Mouse (Mus musculus): ENCODE data around the gene Nr2c2ap. TPM values are rescaled to one million over a fixed set of nuclear protein-coding genes. Genes with fewer than 3 reads are reported as not detected.

Gene Nr2c2ap
- polyA plus RNA-seq, 1 experiment: 21.9 TPM

GRCm38 (mm10) chr8:70178231-70178630 is 47.1 kb downstream of the Nr2c2ap start:
- no peak for TF ChIP-seq POLR2A (IDR thresholded peaks at IDR 0.05; ENCODE audit: borderline replicate concordance, low read depth, low read length)
- no peak for TF ChIP-seq CTCF (IDR thresholded peaks at IDR 0.05; ENCODE audit: low read depth, low read length)
- peaks cover 6% of the 10 kb centered on the region for H3K4me1 ChIP-seq (ENCODE audit: control insufficient read depth, insufficient read depth, low read length)
- no peak overlapping the region for H3K27ac ChIP-seq (ENCODE audit: insufficient read depth, low read depth, low read length)

DNA sequence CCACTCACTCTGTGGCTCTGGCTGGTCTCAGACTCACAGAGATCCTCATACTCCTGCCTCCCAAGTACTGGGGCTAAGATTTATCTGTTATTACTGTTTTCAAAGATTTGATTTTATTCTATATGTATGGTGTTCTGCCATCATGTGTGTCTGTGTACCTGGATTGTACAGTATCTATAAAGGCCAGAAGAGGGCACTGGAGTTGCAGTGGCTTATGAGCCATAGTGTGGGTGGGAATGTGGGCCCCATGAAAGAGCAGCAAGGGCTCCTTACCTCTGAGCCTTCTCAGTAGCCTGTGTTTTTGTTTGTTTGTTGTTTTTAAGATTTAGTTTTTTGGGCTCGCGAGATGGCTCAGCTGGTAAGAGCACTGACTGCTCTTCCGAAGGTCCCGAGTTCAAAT is 47.9 kb downstream of the Nr2c2ap start:
- Histone ChIP-seq H3K4me3 (ENCODE audit: insufficient read depth, low read length) (no peak overlapping the region), H3K4me1 (ENCODE audit: control insufficient read depth, insufficient read depth, low read length) (no peaks in the 10 kb centered on the region), H3K27ac (ENCODE audit: insufficient read depth, low read depth, low read length) (no peak overlapping the region)
- no peak for TF ChIP-seq POLR2A (IDR thresholded peaks at IDR 0.05; ENCODE audit: borderline replicate concordance, low read depth, low read length)
- TF ChIP-seq CTCF (IDR thresholded peaks at IDR 0.05; ENCODE audit: low read depth, low read length): no peak

More at GRCm38 (mm10) chr8:70178231-70178630, 47.1 kb downstream of the Nr2c2ap start:
- no peak overlapping the region for H3K4me3 ChIP-seq (ENCODE audit: insufficient read depth, low read length)

GRCm38 (mm10) chr8:70181212-70181902 is 50.2 kb downstream of the Nr2c2ap start:
- no peak overlapping the region for H3K4me3 ChIP-seq (ENCODE audit: insufficient read depth, low read length)
- TF ChIP-seq CTCF (IDR thresholded peaks at IDR 0.05; ENCODE audit: low read depth, low read length) (no peak), POLR2A (IDR thresholded peaks at IDR 0.05; ENCODE audit: borderline replicate concordance, low read depth, low read length) (no peak)
- H3K27ac ChIP-seq (ENCODE audit: insufficient read depth, low read depth, low read length): no peak overlapping the region
- H3K4me1 ChIP-seq (ENCODE audit: control insufficient read depth, insufficient read depth, low read length): no peaks in the 10 kb centered on the region

- H3K27ac ChIP-seq (ENCODE audit: insufficient read depth, low read depth, low read length): no peak overlapping the region
- H3K4me1 ChIP-seq (ENCODE audit: control insufficient read depth, insufficient read depth, low read length): no peaks in the 10 kb centered on the region
- H3K4me3 ChIP-seq (ENCODE audit: insufficient read depth, low read length): no peak overlapping the region
- TF ChIP-seq CTCF (IDR thresholded peaks at IDR 0.05; ENCODE audit: low read depth, low read length) (no peak), POLR2A (IDR thresholded peaks at IDR 0.05; ENCODE audit: borderline replicate concordance, low read depth, low read length) (no peak)
These were observed 50.7 kb downstream of the Nr2c2ap start for GRCm38 (mm10) chr8:70181903-70182252.

DNA sequence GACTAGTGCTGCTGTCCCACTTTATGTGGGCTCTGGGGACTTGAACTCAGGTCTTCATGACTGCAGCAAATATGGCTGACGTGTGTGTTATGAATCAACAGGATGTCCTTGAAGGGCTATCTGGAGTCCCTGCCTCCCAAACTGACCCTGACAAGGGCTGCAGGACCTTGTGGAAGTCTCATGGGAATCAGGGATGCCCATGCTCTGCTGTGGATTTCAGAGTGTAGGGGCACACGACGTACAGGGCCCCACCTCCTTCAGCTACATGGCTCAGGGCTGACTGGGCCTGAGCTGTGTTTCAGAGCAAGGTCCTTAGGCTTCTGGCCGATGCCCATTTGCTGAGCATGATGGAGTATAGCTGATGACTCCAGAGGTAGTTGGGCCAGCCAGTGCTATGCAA is 52.1 kb downstream of the Nr2c2ap start:
- no peaks in the 10 kb centered on the region for H3K4me1 ChIP-seq (ENCODE audit: control insufficient read depth, insufficient read depth, low read length)
- H3K4me3 ChIP-seq (ENCODE audit: insufficient read depth, low read length): no peak overlapping the region
- no peak overlapping the region for H3K27ac ChIP-seq (ENCODE audit: insufficient read depth, low read depth, low read length)
- TF ChIP-seq CTCF (IDR thresholded peaks at IDR 0.05; ENCODE audit: low read depth, low read length) (no peak), POLR2A (IDR thresholded peaks at IDR 0.05; ENCODE audit: borderline replicate concordance, low read depth, low read length) (no peak)

Other genes starting within 250 kb of the Nr2c2ap start
- not detected in 2 replicates for gene Cilp2, start 243.6 kb upstream of the Nr2c2ap start, polyA plus RNA-seq (2012; ENCODE audit: insufficient read depth, insufficient read length, missing spikeins)
- 0.60 TPM in 1 of 2 replicates, not detected in the other for gene Tssk6, start 229.1 kb upstream of the Nr2c2ap start, polyA plus RNA-seq (2012; ENCODE audit: insufficient read depth, insufficient read length, missing spikeins)
- gene Ndufa13, start 228.8 kb upstream of the Nr2c2ap start, polyA plus RNA-seq (2012; ENCODE audit: insufficient read depth, insufficient read length, missing spikeins): 86.8 and 90.6 TPM in 2 replicates
- gene Yjefn3, start 228.6 kb upstream of the Nr2c2ap start, polyA plus RNA-seq (2012; ENCODE audit: insufficient read depth, insufficient read length, missing spikeins): not detected in 2 replicates
- gene Gatad2a, start 134.9 kb upstream of the Nr2c2ap start, polyA plus RNA-seq (2012; ENCODE audit: insufficient read depth, insufficient read length, missing spikeins): 36.5 and 36.9 TPM in 2 replicates
- gene Mau2, start 88.6 kb upstream of the Nr2c2ap start, polyA plus RNA-seq (2012; ENCODE audit: insufficient read depth, insufficient read length, missing spikeins): 47.2 and 51.1 TPM in 2 replicates
- 23.4 and 25.5 TPM in 2 replicates for gene Sugp1, start 88.5 kb upstream of the Nr2c2ap start, polyA plus RNA-seq (2012; ENCODE audit: insufficient read depth, insufficient read length, missing spikeins)
- gene Tm6sf2, start 58.4 kb upstream of the Nr2c2ap start, polyA plus RNA-seq (2012; ENCODE audit: insufficient read depth, insufficient read length, missing spikeins): not detected in 2 replicates
- gene Hapln4, start 47.9 kb upstream of the Nr2c2ap start, polyA plus RNA-seq (2012; ENCODE audit: insufficient read depth, insufficient read length, missing spikeins): not detected in 2 replicates
- gene Ncan, start 10.5 kb upstream of the Nr2c2ap start, polyA plus RNA-seq (2012; ENCODE audit: insufficient read depth, insufficient read length, missing spikeins): not detected in 2 replicates
- 13.5 and 15.8 TPM in 2 replicates for gene Rfxank, start 7.8 kb downstream of the Nr2c2ap start, polyA plus RNA-seq (2012; ENCODE audit: insufficient read depth, insufficient read length, missing spikeins)
- 43.3 and 51.9 TPM in 2 replicates for gene Borcs8, start 8.2 kb downstream of the Nr2c2ap start, polyA plus RNA-seq (2012; ENCODE audit: insufficient read depth, insufficient read length, missing spikeins)
- not detected in 2 replicates for gene Mef2b, start 8.4 kb downstream of the Nr2c2ap start, polyA plus RNA-seq (2012; ENCODE audit: insufficient read depth, insufficient read length, missing spikeins)
- gene Tmem161a, start 41.0 kb downstream of the Nr2c2ap start, polyA plus RNA-seq (2012; ENCODE audit: insufficient read depth, insufficient read length, missing spikeins): 27.5 and 28.1 TPM in 2 replicates
- gene Slc25a42, start 81.0 kb downstream of the Nr2c2ap start, polyA plus RNA-seq (2012; ENCODE audit: insufficient read depth, insufficient read length, missing spikeins): 2.9 and 3.8 TPM in 2 replicates
- gene Sugp2, start 102.9 kb downstream of the Nr2c2ap start, polyA plus RNA-seq (2012; ENCODE audit: insufficient read depth, insufficient read length, missing spikeins): 24.3 and 26.5 TPM in 2 replicates
- 5.0 and 6.6 TPM in 2 replicates for gene Armc6, start 103.1 kb downstream of the Nr2c2ap start, polyA plus RNA-seq (2012; ENCODE audit: insufficient read depth, insufficient read length, missing spikeins)
- gene Homer3, start 151.5 kb downstream of the Nr2c2ap start, polyA plus RNA-seq (2012; ENCODE audit: insufficient read depth, insufficient read length, missing spikeins): 27.4 and 29.3 TPM in 2 replicates
- gene Ddx49, start 171.2 kb downstream of the Nr2c2ap start, polyA plus RNA-seq (2012; ENCODE audit: insufficient read depth, insufficient read length, missing spikeins): 23.9 and 24.3 TPM in 2 replicates
- 119 and 139 TPM in 2 replicates for gene Cope, start 171.2 kb downstream of the Nr2c2ap start, polyA plus RNA-seq (2012; ENCODE audit: insufficient read depth, insufficient read length, missing spikeins)
- not detected in 2 replicates for gene Cers1, start 184.4 kb downstream of the Nr2c2ap start, polyA plus RNA-seq (2012; ENCODE audit: insufficient read depth, insufficient read length, missing spikeins)
- not detected in 2 replicates for gene Gdf1, start 198.5 kb downstream of the Nr2c2ap start, polyA plus RNA-seq (2012; ENCODE audit: insufficient read depth, insufficient read length, missing spikeins)
- 30.6 and 31.6 TPM in 2 replicates for gene Upf1, start 221.9 kb downstream of the Nr2c2ap start, polyA plus RNA-seq (2012; ENCODE audit: insufficient read depth, insufficient read length, missing spikeins)
- 1.1 and 1.2 TPM in 2 replicates for gene Comp, start 242.2 kb downstream of the Nr2c2ap start, polyA plus RNA-seq (2012; ENCODE audit: insufficient read depth, insufficient read length, missing spikeins)